Mouse (Mus musculus) splenic B cell, adult 2 months (primary cell): ENCODE results near the gene Mfap3l.

Source experiments
- DNase-seq: peaks from one replicate; pipeline ENCODE4 v3.0.0-alpha.2; 2011; ENCODE audit warnings: low read depth, low spot score
- H3K27me3 ChIP-seq: 2 replicates; pipeline ENCODE4 v1.6.1; 2012; ENCODE audit warnings: mild to moderate bottlenecking, low read length, moderate library complexity, mixed read lengths; ENCODE audit not compliant: control insufficient read depth, poor library complexity, insufficient read depth, severe bottlenecking
- H3K36me3 ChIP-seq: 2 replicates; pipeline ENCODE4 v1.6.1; 2012; ENCODE audit warnings: mild to moderate bottlenecking, low read length, moderate library complexity, mixed read lengths; ENCODE audit not compliant: control insufficient read depth, poor library complexity, insufficient read depth, severe bottlenecking

Gene Mfap3l

GRCm38 (mm10) chr8:60666852-60667251 is 34.2 kb downstream of the Mfap3l start:
- DNase-seq = no peak

DNA sequence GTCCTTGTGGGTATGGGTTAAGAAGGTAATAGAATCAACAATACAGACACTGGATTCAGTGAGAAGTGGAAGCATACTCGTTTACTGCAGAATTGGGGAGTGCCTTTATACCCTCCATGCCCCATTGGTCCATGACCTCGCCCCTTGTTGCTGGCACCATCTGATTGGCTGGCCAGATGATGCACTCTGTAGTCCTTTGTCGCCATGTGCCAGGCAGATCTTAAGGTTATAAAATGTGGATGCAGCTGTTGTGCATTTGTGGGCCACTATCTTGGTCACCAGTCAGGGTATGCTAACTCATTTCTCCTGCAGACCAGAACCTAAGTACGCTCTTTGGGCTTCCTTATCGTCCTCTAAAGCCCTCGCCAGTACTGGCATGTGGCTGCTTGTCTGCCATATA is 46.0 kb downstream of the Mfap3l start:
- Histone ChIP-seq H3K27me3 (no peaks in the 10 kb centered on the region), H3K36me3 (no peaks in the 10 kb centered on the region)
- no peak for DNase-seq

More at GRCm38 (mm10) chr8:60666852-60667251, 34.2 kb downstream of the Mfap3l start:
- H3K27me3 ChIP-seq = no peaks in the 10 kb centered on the region
- H3K36me3 ChIP-seq = no peaks in the 10 kb centered on the region

DNA sequence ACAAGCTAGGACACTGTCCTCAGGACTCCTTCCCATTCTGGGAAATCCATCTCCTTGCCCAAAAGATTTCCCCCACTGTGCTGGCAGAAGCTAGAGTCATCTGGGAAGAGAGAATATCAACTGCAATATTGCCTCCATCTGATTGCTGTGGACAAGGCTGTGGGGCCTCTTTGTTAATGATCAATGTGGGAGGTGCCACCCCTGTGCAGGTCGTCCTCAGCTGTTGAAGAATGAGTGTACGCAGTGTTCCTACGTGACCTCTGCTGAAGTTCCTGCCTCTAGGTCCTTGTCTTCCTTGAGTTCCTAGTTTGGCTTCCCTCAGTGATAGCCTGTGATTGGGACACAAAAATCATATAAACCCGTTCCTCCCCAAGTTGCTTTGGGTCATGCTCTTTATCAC is 49.2 kb downstream of the Mfap3l start:
- H3K27me3 ChIP-seq = no peaks in the 10 kb centered on the region
- DNase-seq = no peak

DNA sequence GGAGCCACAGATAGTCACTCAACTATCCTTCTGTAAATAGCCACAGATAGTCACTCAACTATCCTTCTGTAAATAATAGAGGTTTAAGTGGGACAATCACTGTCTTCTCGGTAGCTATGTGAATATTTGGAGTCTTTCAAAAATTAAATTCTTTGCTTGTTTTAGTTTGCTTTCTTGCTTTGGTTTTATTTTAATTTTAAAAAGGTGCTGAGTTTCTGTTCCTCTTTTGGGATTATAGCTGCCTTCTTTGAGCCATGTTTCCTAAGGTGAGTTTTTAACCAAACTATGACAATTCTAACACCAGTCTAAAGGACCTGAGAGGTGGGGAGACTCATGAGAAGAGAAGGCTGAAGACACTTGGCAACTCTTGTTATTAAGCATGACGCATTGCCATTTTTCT is 49.7 kb downstream of the Mfap3l start:
- Histone ChIP-seq H3K27me3 (no peaks in the 10 kb centered on the region), H3K36me3 (no peaks in the 10 kb centered on the region)
- DNase-seq = no peak

More for the DNA sequence above, 49.2 kb downstream of the Mfap3l start:
- no peaks in the 10 kb centered on the region for H3K36me3 ChIP-seq

DNA sequence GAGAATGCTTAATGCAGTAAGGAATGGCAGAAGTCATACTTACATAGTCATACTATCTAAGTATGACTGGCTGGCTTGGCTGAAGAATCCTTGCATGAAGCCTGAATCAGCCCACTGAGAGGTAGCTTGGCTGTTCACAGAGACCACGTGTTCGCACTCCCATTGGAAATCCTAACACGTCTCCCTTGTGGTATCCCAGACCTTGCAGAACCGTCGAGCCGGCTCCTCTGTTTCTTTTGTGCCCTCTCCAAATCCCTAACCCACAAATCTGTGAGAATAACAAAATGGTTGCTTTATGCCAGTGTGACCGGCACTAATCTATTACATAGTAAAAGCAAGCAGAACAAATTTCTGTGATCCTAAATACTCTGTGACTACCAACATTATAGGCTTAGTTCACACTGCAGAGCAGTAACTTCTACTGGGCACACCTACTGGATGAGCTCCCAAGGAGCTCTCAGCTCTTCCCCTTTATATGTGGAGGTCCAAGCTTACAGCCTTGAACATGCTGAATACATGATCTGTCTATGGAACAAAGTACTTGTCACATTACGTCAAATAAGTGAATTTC is 79.0 kb downstream of the Mfap3l start:
- H3K36me3 ChIP-seq = no peaks in the 10 kb centered on the region
- no peak for DNase-seq
- H3K27me3 ChIP-seq = no peaks in the 10 kb centered on the region

GRCm38 (mm10) chr8:60714724-60715123 is 82.1 kb downstream of the Mfap3l start:
- DNase-seq = no peak
- Histone ChIP-seq H3K27me3 (no peaks in the 10 kb centered on the region), H3K36me3 (no peaks in the 10 kb centered on the region)

DNA sequence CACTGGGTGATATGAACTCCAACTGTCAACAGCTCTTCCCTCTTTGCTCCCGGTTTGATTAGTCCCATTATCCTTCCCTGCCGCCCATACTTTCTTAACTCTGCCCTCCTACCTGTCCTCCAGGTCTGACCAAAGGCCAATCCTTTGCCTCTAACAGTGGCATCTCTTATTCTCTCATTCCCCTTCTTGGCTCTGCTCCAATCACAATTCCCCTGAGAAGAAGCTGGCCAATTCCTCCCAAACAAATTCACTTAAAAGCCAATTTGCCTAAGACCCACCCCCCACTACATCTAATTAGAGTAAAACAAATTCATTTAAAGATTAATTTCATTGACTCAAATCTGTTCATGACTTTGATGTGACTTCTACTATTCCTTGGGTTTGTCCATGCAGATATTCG is 86.1 kb downstream of the Mfap3l start:
- H3K27me3 ChIP-seq = no peaks in the 10 kb centered on the region
- no peak for DNase-seq
- no peaks in the 10 kb centered on the region for H3K36me3 ChIP-seq
